In the genomic region with DNA sequence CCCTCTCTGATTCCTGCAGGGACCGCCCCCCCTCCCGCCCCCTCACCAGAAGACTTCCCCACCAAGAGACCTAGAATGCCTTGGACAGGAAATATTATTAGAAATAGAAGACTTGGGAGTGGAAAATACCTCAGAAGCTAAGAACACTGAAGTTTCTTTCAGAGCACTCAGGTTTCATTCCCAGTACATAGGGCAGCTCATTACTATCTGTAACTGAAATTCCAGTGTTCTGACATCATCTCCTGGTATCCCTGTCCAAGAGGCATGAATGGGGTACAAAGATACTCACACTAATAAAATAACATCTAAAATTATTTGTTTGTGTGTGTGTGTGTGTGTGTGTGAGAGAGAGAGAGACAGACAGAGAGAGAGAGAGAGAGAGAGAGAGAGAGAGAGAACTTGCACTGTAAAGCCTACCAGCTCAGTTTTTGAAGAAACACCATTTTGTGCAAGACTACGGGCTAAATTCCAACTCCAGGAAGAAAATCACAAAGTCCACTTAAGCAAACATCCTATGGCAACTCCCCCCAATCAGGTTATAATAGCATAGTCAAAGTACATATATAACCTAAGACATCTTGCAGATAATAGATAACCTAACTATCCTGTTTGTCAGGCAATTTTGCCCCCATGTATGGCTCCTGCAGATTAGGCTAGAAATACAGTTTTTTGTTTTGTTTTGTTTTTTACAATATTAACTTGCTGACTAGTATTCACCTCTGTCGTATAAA, we compare ENCODE assay signal across 26 mouse cellular contexts. TPM values are rescaled to one million over a fixed set of nuclear protein-coding genes. Genes with fewer than 3 reads are reported as not detected.
DNase-seq lines count a peak whose midpoint lies in the region; ATAC-seq and TF ChIP-seq lines count a peak whose summit lies in the region.
"Had no signal": no experiment of that assay in that cellular context is flagged by ENCODE, and none has a peak within 500 bp of the region (broad histone marks: within the 10 kb centered on the region; RNA-seq: fewer than 3 reads in every experiment).

No protein-coding gene starts in this region.

- intact Hi-C loops in heart, adult 2 months (cut with DNase I) = no loop called here

- H3K36me3 ChIP-seq in heart, embryonic 12.5 days = no peaks in the 10 kb centered on the region
- H3K36me3 ChIP-seq in heart, adult 2 months (ENCODE audit: control insufficient read depth, insufficient read depth, low read length) = no peaks in the 10 kb centered on the region
- H3K36me3 ChIP-seq in intestine, embryonic 14.5 days (ENCODE audit: control insufficient read depth, insufficient read depth, low read length) = no peaks in the 10 kb centered on the region
- no peaks in the 10 kb centered on the region for H3K36me3 ChIP-seq in intestine, postnatal 0 days (ENCODE audit: control insufficient read depth, insufficient read depth)
- no peaks in the 10 kb centered on the region for H3K36me3 ChIP-seq in liver, embryonic 12.5 days
- H3K36me3 ChIP-seq: forebrain, embryonic 10.5 days; forebrain, embryonic 15.5 days; G1E; heart, embryonic 15.5 days; hindbrain, embryonic 10.5 days; hindbrain, embryonic 13.5 days had no signal

- TF ChIP-seq CTCF in heart, adult 2 months (IDR thresholded peaks at IDR 0.05) = no peak
- TF ChIP-seq CTCF in intestine, postnatal 0 days (IDR thresholded peaks at IDR 0.05; ENCODE audit: low read depth) = no peak

- no peak overlapping the region for H3K4me2 ChIP-seq in heart, embryonic 12.5 days
- no peak overlapping the region for H3K4me2 ChIP-seq in intestine, embryonic 14.5 days (ENCODE audit: low read length)
- H3K4me2 ChIP-seq in intestine, postnatal 0 days (replicated peaks; ENCODE audit: low read depth) = 0 out of 2 replicates have a peak overlapping the region, but pooled peaks have one; percentile 24
- H3K4me2 ChIP-seq in liver, embryonic 12.5 days = no peak overlapping the region
- H3K4me2 ChIP-seq: forebrain, embryonic 15.5 days; heart, embryonic 11.5 days; heart, embryonic 15.5 days; hindbrain, embryonic 13.5 days had no signal

- no peak for TF ChIP-seq POLR2A in heart, adult 2 months (IDR thresholded peaks at IDR 0.05; ENCODE audit: insufficient read depth, low read depth, low read length)

- DNase-seq in heart, adult 2 months = no peak
- no peak for DNase-seq in intestine, embryonic 14.5 days (ENCODE audit: low spot score)
- DNase-seq in thymus, postnatal 4 days = no peak
- no peak for DNase-seq in right cerebral cortex, postnatal 4 days
- DNase-seq: adrenal gland, postnatal 10 days; adrenal gland, postnatal 36 days; B cell, adult 2 months; cerebellum, adult 18-20 months; cerebellum, adult 9-10 months; cerebellum, postnatal 14 days; gastrocnemius, postnatal 10 days; gastrocnemius, postnatal 36 days; heart, postnatal 10 days; heart, postnatal 36 days had no signal

- no peaks in the 10 kb centered on the region for H3K27me3 ChIP-seq in heart, embryonic 12.5 days (replicated peaks)
- no peaks in the 10 kb centered on the region for H3K27me3 ChIP-seq in heart, adult 2 months (ENCODE audit: control insufficient read depth, insufficient read depth, low read length)
- H3K27me3 ChIP-seq in intestine, embryonic 14.5 days (replicated peaks; ENCODE audit: control insufficient read depth, insufficient read depth, low read length) = no peaks in the 10 kb centered on the region
- no peaks in the 10 kb centered on the region for H3K27me3 ChIP-seq in intestine, postnatal 0 days (replicated peaks; ENCODE audit: control insufficient read depth, insufficient read depth, low read length)
- H3K27me3 ChIP-seq in liver, embryonic 12.5 days (replicated peaks) = no peaks in the 10 kb centered on the region
- H3K27me3 ChIP-seq: CH12.LX; forebrain, embryonic 15.5 days; heart, embryonic 15.5 days; hindbrain, embryonic 13.5 days had no signal

- no peak overlapping the region for H3K4me3 ChIP-seq in heart, embryonic 12.5 days
- H3K4me3 ChIP-seq in heart, adult 2 months = no peak overlapping the region
- H3K4me3 ChIP-seq in intestine, embryonic 14.5 days (ENCODE audit: low read depth, low read length) = no peak overlapping the region
- H3K4me3 ChIP-seq in intestine, postnatal 0 days (ENCODE audit: low read depth, low read length) = no peak overlapping the region
- no peak overlapping the region for H3K4me3 ChIP-seq in liver, embryonic 12.5 days
- H3K4me3 ChIP-seq: forebrain, embryonic 10.5 days; forebrain, embryonic 15.5 days; heart, embryonic 15.5 days; hindbrain, embryonic 10.5 days; hindbrain, embryonic 13.5 days had no signal

- ATAC-seq in heart, embryonic 12.5 days (ENCODE audit: insufficient number of reproducible peaks, low FRiP score) = no peak
- ATAC-seq in intestine, embryonic 14.5 days (replicated peaks; ENCODE audit: low FRiP score, low TSS enrichment, low read depth) = 0 out of 2 replicates have a peak, but pooled peaks have one; percentile 50
- ATAC-seq in intestine, postnatal 0 days = peak; percentile 87
- ATAC-seq in liver, embryonic 12.5 days = no peak
- ATAC-seq: forebrain, embryonic 15.5 days; hindbrain, embryonic 16.5 days had no signal

- WGBS in heart, embryonic 12.5 days = 82% methylated on average over 4 of the region's 4 CpGs
- WGBS in heart, adult 2 months = 59% methylated on average over 4 of the region's 4 CpGs
- 79% methylated on average over 4 of the region's 4 CpGs for WGBS in intestine, embryonic 14.5 days
- 64% methylated on average over 4 of the region's 4 CpGs for WGBS in intestine, postnatal 0 days
- 66% methylated on average over 4 of the region's 4 CpGs for WGBS in liver, embryonic 12.5 days (ENCODE audit: insufficient replicate concordance)

- H3K27ac ChIP-seq in heart, embryonic 12.5 days (ENCODE audit: poor library complexity, severe bottlenecking) = peak overlapping the region; percentile 33; the same call in 1 of the 2 replicates
- no peak overlapping the region for H3K27ac ChIP-seq in heart, adult 2 months
- H3K27ac ChIP-seq in intestine, embryonic 14.5 days (ENCODE audit: low read depth) = no peak overlapping the region
- H3K27ac ChIP-seq in intestine, postnatal 0 days (ENCODE audit: low read depth, low read length) = peak overlapping the region; percentile 75
- H3K27ac ChIP-seq in liver, embryonic 12.5 days = no peak overlapping the region
- H3K27ac ChIP-seq: forebrain, embryonic 10.5 days; forebrain, embryonic 15.5 days; heart, embryonic 15.5 days; hindbrain, embryonic 10.5 days; hindbrain, embryonic 13.5 days had no signal

- no peaks in the 10 kb centered on the region for H3K9me3 ChIP-seq in heart, embryonic 12.5 days (replicated peaks)
- no peaks in the 10 kb centered on the region for H3K9me3 ChIP-seq in intestine, embryonic 14.5 days (ENCODE audit: control insufficient read depth, low read length)
- no peaks in the 10 kb centered on the region for H3K9me3 ChIP-seq in intestine, postnatal 0 days (ENCODE audit: control insufficient read depth)
- no peaks in the 10 kb centered on the region for H3K9me3 ChIP-seq in liver, embryonic 12.5 days (replicated peaks)
- H3K9me3 ChIP-seq: forebrain, embryonic 10.5 days; forebrain, embryonic 15.5 days; G1E; heart, embryonic 15.5 days; hindbrain, embryonic 10.5 days; hindbrain, embryonic 13.5 days had no signal

- H3K79me2 ChIP-seq in heart, adult 2 months (replicated peaks; ENCODE audit: control insufficient read depth, insufficient read depth, low read length) = no peaks in the 10 kb centered on the region

- H3K9ac ChIP-seq in heart, embryonic 12.5 days = no peak overlapping the region
- H3K9ac ChIP-seq in heart, adult 2 months (ENCODE audit: low read depth, low read length) = no peak overlapping the region
- no peak overlapping the region for H3K9ac ChIP-seq in intestine, embryonic 14.5 days (ENCODE audit: low read length)
- H3K9ac ChIP-seq in intestine, postnatal 0 days (ENCODE audit: low read depth, low read length) = no peak overlapping the region
- H3K9ac ChIP-seq in liver, embryonic 12.5 days = no peak overlapping the region
- H3K9ac ChIP-seq: forebrain, embryonic 15.5 days; heart, embryonic 15.5 days; hindbrain, embryonic 13.5 days had no signal

- TF ChIP-seq EP300 in heart, adult 2 months (IDR thresholded peaks at IDR 0.05; ENCODE audit: insufficient read depth, low read depth, low read length) = no peak

- no peaks in the 10 kb centered on the region for H3K4me1 ChIP-seq in heart, embryonic 12.5 days (replicated peaks)
- H3K4me1 ChIP-seq in heart, adult 2 months (ENCODE audit: control insufficient read depth, insufficient read depth, low read length) = no peaks in the 10 kb centered on the region
- H3K4me1 ChIP-seq in intestine, embryonic 14.5 days (replicated peaks; ENCODE audit: control insufficient read depth, insufficient read depth, low read length) = no peaks in the 10 kb centered on the region
- no peaks in the 10 kb centered on the region for H3K4me1 ChIP-seq in intestine, postnatal 0 days (replicated peaks; ENCODE audit: control insufficient read depth, insufficient read depth, low read length)
- H3K4me1 ChIP-seq in liver, embryonic 12.5 days = no peaks in the 10 kb centered on the region
- H3K4me1 ChIP-seq: heart, embryonic 15.5 days had no signal

RNA-seq across cellular contexts. Expression of gene 2010315B03Rik, which starts 49.3 kb away (rescaled TPM):
- polyA plus RNA-seq in heart, embryonic 12.5 days (2016; fragmentation: Nextera tagmentation; extraction: Ambion mirVana) = 6.9 and 7.3 TPM in 2 replicates
- total RNA-seq in heart, adult 2 months (2021) = 10 to 100 TPM in 1 of 2 experiments, 1 to 10 TPM in 1; 9.6 to 12.5 TPM
- 3.2 and 6.8 TPM in 2 replicates for polyA plus RNA-seq in heart, adult 2 months (2012; rRNA removed)
- polyA plus RNA-seq in intestine, embryonic 14.5 days (2014; fragmentation: Nextera tagmentation; extraction: Ambion mirVana) = 8.9 and 9.3 TPM in 2 replicates
- polyA plus RNA-seq in intestine, postnatal 0 days (2015; fragmentation: Nextera tagmentation; extraction: Ambion mirVana) = 18.5 and 19.8 TPM in 2 replicates
- polyA plus RNA-seq in liver, embryonic 12.5 days (2016; fragmentation: Nextera tagmentation; extraction: Ambion mirVana) = 3.8 and 4.1 TPM in 2 replicates

Comparison
In these comparisons a context has a peak if more than half of its experiments do, and no peak if none do; other contexts are left out.
1. H3K27ac ChIP-seq: peak in heart, embryonic 12.5 days (single experiment) and intestine, postnatal 0 days (single experiment); none in heart, adult 2 months (single experiment), intestine, embryonic 14.5 days (single experiment) and liver, embryonic 12.5 days (single experiment).
2. ATAC-seq: peak in intestine, embryonic 14.5 days (single experiment) and intestine, postnatal 0 days (single experiment); none in heart, embryonic 12.5 days (single experiment) and liver, embryonic 12.5 days (single experiment).